Mouse (Mus musculus): ENCODE results near the gene Gng12. TPM values are rescaled to one million over a fixed set of nuclear protein-coding genes. Genes with fewer than 3 reads are reported as not detected.

The Gng12 gene
- total RNA-seq, 1 experiment: 14.3 TPM

DNA sequence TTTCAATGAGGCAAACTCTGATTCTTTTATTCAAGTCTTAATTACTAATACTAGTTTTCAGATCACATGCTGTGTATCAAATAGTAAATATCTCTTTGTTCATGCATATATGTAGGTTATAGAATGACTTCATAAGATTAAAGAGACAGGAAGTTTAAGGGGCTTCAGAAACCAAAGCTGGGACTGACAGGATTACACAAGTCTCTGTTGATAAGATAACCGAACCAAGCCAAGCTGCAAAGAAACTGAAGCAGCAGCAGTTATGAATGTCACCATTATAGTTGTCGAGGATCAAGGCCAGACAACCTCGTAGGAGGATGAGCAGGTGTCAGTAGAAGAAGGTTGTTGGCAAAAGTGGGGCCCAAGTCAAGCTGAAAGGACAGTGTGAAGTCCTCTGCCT is 52.7 kb downstream of the Gng12 start:
- Histone ChIP-seq H3K9ac (ENCODE audit: insufficient read depth, low read depth, low read length, poor library complexity, severe bottlenecking) (no peak overlapping the region), H3K36me3 (ENCODE audit: control insufficient read depth, insufficient read depth, low read length, poor library complexity, severe bottlenecking) (no peaks in the 10 kb centered on the region), H3K4me3 (ENCODE audit: insufficient read depth in 1 of 2, low read depth in 1 of 2, low read length in 2 of 2, poor library complexity in 1 of 2, severe bottlenecking in 1 of 2) (no peak overlapping the region), H3K9me3 (ENCODE audit: control insufficient read depth, insufficient read depth, low read depth, low read length) (no peaks in the 10 kb centered on the region), H3K4me1 (ENCODE audit: control insufficient read depth in 2 of 2, insufficient read depth in 2 of 2, low read length in 2 of 2, poor library complexity in 1 of 2) (peaks cover 0 to 3% of the 10 kb centered on the region in 2 experiments; a peak in 1 of 4 replicates), H3K27ac (ENCODE audit: insufficient read depth, low read depth, low read length, poor library complexity, severe bottlenecking) (no peak overlapping the region)
- in situ Hi-C loops (cut with MboI; ENCODE audit: low sequenced_read_pairs in 2 of 2, unreplicated experiment in 2 of 2): no loop called here
- DNase-seq (ENCODE audit: low read depth, low spot score): no peak
- TF ChIP-seq MAFK (IDR thresholded peaks at IDR 0.05; ENCODE audit: insufficient read depth, low read depth, low read length) (no peak), HCFC1 (IDR thresholded peaks at IDR 0.05; ENCODE audit: borderline replicate concordance, insufficient read depth, low read length) (no peak), ZC3H11A (IDR thresholded peaks at IDR 0.05; ENCODE audit: borderline replicate concordance, low read depth, low read length) (no peak), ZNF384 (IDR thresholded peaks at IDR 0.05; ENCODE audit: low read depth, low read length) (no peak), CHD2 (IDR thresholded peaks at IDR 0.05; ENCODE audit: low read depth, low read length) (no peak)

DNA sequence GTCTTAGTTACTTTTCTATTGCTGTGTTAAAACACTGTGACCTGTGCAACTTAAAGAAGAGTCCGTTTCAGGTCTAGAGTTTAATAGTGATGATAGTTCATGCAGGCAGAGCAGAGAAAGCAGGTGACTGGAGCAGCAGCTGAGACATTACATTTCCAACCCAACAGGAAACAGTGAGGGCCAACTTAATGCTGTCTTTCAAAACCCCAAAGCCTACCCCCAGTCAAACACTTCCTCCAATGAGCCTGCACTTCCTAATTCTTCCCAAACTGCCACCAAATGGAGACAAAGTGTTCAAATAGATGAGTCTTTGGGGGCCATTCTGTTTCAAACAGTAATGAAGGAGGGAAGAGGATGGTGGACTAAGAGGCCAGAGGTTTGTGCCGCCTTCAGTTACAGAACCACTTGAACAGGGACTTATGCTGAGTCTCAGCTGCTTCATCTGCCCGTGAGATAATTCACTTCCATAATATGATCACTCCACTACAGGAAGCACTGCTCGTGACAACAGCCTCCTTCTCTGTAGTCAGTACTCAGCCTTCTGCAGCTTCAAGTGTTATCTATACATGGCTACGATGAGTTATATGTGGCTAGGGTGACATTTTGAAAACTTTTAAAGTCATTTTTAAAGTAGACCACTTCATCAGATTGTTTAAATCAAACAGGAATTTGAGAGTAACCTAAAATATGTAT is 55.7 kb downstream of the Gng12 start:
- Histone ChIP-seq H3K27ac (ENCODE audit: insufficient read depth, low read depth, low read length, poor library complexity, severe bottlenecking) (no peak overlapping the region), H3K9ac (ENCODE audit: insufficient read depth, low read depth, low read length, poor library complexity, severe bottlenecking) (no peak overlapping the region), H3K9me3 (ENCODE audit: control insufficient read depth, insufficient read depth, low read depth, low read length) (no peaks in the 10 kb centered on the region), H3K4me1 (ENCODE audit: control insufficient read depth in 2 of 2, insufficient read depth in 2 of 2, low read length in 2 of 2, poor library complexity in 1 of 2) (peaks cover 0 to 2% of the 10 kb centered on the region in 2 experiments; a peak in 1 of 4 replicates), H3K4me3 (ENCODE audit: insufficient read depth in 1 of 2, low read depth in 1 of 2, low read length in 2 of 2, poor library complexity in 1 of 2, severe bottlenecking in 1 of 2) (no peak overlapping the region), H3K36me3 (ENCODE audit: control insufficient read depth, insufficient read depth, low read length, poor library complexity, severe bottlenecking) (no peaks in the 10 kb centered on the region)
- no peak for DNase-seq (ENCODE audit: low read depth, low spot score)
- in situ Hi-C loops (cut with MboI; ENCODE audit: low sequenced_read_pairs in 2 of 2, unreplicated experiment in 2 of 2): no loop called here
- TF ChIP-seq MAFK (IDR thresholded peaks at IDR 0.05; ENCODE audit: insufficient read depth, low read depth, low read length) (no peak), HCFC1 (IDR thresholded peaks at IDR 0.05; ENCODE audit: borderline replicate concordance, insufficient read depth, low read length) (no peak), CHD2 (IDR thresholded peaks at IDR 0.05; ENCODE audit: low read depth, low read length) (no peak), ZNF384 (IDR thresholded peaks at IDR 0.05; ENCODE audit: low read depth, low read length) (no peak), ZC3H11A (IDR thresholded peaks at IDR 0.05; ENCODE audit: borderline replicate concordance, low read depth, low read length) (no peak)

- in situ Hi-C loops (cut with MboI; ENCODE audit: low sequenced_read_pairs in 2 of 2, unreplicated experiment in 2 of 2): no loop called here
- no peaks in the 10 kb centered on the region for H3K36me3 ChIP-seq (ENCODE audit: control insufficient read depth, insufficient read depth, low read length, poor library complexity, severe bottlenecking)
- no peak overlapping the region for H3K9ac ChIP-seq (ENCODE audit: insufficient read depth, low read depth, low read length, poor library complexity, severe bottlenecking)
- peaks cover 0 to 2% of the 10 kb centered on the region in 2 experiments; a peak in 1 of 4 replicates for H3K4me1 ChIP-seq (ENCODE audit: control insufficient read depth in 2 of 2, insufficient read depth in 2 of 2, low read length in 2 of 2, poor library complexity in 1 of 2)
- H3K4me3 ChIP-seq (ENCODE audit: insufficient read depth in 1 of 2, low read depth in 1 of 2, low read length in 2 of 2, poor library complexity in 1 of 2, severe bottlenecking in 1 of 2): no peak overlapping the region
- no peak overlapping the region for H3K27ac ChIP-seq (ENCODE audit: insufficient read depth, low read depth, low read length, poor library complexity, severe bottlenecking)
- no peaks in the 10 kb centered on the region for H3K9me3 ChIP-seq (ENCODE audit: control insufficient read depth, insufficient read depth, low read depth, low read length)
- TF ChIP-seq MAFK (IDR thresholded peaks at IDR 0.05; ENCODE audit: insufficient read depth, low read depth, low read length): no peak
- no peak for TF ChIP-seq ZNF384 (IDR thresholded peaks at IDR 0.05; ENCODE audit: low read depth, low read length)
- no peak for TF ChIP-seq CHD2 (IDR thresholded peaks at IDR 0.05; ENCODE audit: low read depth, low read length)
- TF ChIP-seq ZC3H11A (IDR thresholded peaks at IDR 0.05; ENCODE audit: borderline replicate concordance, low read depth, low read length): no peak
- TF ChIP-seq HCFC1 (IDR thresholded peaks at IDR 0.05; ENCODE audit: borderline replicate concordance, insufficient read depth, low read length): no peak
- no peak for DNase-seq (ENCODE audit: low read depth, low spot score)
Measured at GRCm38 (mm10) chr6:66953951-66954519, 57.8 kb downstream of the Gng12 start.

- Histone ChIP-seq H3K27ac (ENCODE audit: insufficient read depth, low read depth, low read length, poor library complexity, severe bottlenecking) (no peak overlapping the region), H3K4me1 (ENCODE audit: control insufficient read depth in 2 of 2, insufficient read depth in 2 of 2, low read length in 2 of 2, poor library complexity in 1 of 2) (peaks cover 0 to 2% of the 10 kb centered on the region in 2 experiments; a peak in 1 of 4 replicates), H3K36me3 (ENCODE audit: control insufficient read depth, insufficient read depth, low read length, poor library complexity, severe bottlenecking) (no peaks in the 10 kb centered on the region), H3K9me3 (ENCODE audit: control insufficient read depth, insufficient read depth, low read depth, low read length) (no peaks in the 10 kb centered on the region), H3K9ac (ENCODE audit: insufficient read depth, low read depth, low read length, poor library complexity, severe bottlenecking) (no peak overlapping the region), H3K4me3 (ENCODE audit: insufficient read depth in 1 of 2, low read depth in 1 of 2, low read length in 2 of 2, poor library complexity in 1 of 2, severe bottlenecking in 1 of 2) (no peak overlapping the region)
- TF ChIP-seq CHD2 (IDR thresholded peaks at IDR 0.05; ENCODE audit: low read depth, low read length) (no peak), MAFK (IDR thresholded peaks at IDR 0.05; ENCODE audit: insufficient read depth, low read depth, low read length) (no peak), ZC3H11A (IDR thresholded peaks at IDR 0.05; ENCODE audit: borderline replicate concordance, low read depth, low read length) (peak; percentile 58; the same call in 1 of the 2 replicates)
- peak; percentile 22 for DNase-seq (ENCODE audit: low read depth, low spot score)
- in situ Hi-C loops (cut with MboI; ENCODE audit: low sequenced_read_pairs in 2 of 2, unreplicated experiment in 2 of 2): no loop called here
Measured at GRCm38 (mm10) chr6:66955089-66955657, 59.0 kb downstream of the Gng12 start.

Measured in ES-E14 (cell line).